Mouse (Mus musculus) brain, embryonic 14.5 days (tissue): Measurements from ENCODE around the gene Mylk2.

ENCODE experiments used
- CTCF ChIP-seq: fragments of 200-500 bp; IDR thresholded peaks from 2 replicates; pipeline ENCODE4 v1.5.1; 2012; ENCODE audit warnings: inconsistent platforms, mild to moderate bottlenecking, moderate library complexity, borderline replicate concordance; ENCODE audit not compliant: insufficient read depth, insufficient read length; ENCODE audit errors: extremely low read depth
- POLR2A ChIP-seq: fragments of 200-500 bp; IDR thresholded peaks from 2 replicates; pipeline ENCODE4 v1.6.1; 2012; ENCODE audit warnings: mild to moderate bottlenecking, inconsistent platforms, borderline replicate concordance; ENCODE audit not compliant: poor library complexity, insufficient read depth, insufficient read length, severe bottlenecking; ENCODE audit errors: extremely low read depth

- TF ChIP-seq CTCF = no peak
- TF ChIP-seq POLR2A = no peak
Observed at GRCm38 (mm10) chr2:152951850-152952720, 40.9 kb downstream of the Mylk2 start.
